Mouse (Mus musculus) embryo, embryonic 10 days (tissue): ENCODE results near the gene Gmfb.
A peak's percentile ranks its signal among the peaks of the same experiment; 100 is the strongest.

ENCODE experiments used
- DNase-seq: peaks from one replicate; pipeline ENCODE4 v3.0.0-alpha.2; 2015; ENCODE audit warnings: low spot score

Gene Gmfb

DNA sequence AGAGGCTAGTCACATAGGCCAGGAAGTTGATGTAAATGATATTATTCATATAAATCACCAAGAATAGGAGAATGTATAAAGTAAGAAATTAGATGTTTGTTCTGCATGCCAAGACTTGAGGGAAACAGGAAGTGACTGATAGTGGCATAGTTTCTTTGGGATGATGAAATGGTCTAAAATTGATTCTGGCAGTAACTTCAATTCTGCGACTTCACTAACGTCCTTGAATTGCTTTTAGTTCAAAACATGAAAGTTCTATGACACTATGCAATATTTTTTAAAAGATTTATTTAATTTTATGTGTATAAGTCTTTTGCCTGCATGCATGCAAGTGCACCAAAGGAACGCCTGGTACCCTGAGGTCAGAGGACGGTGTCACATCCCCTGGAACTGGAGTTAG lies 18.8 kb downstream of the Gmfb start:
- no peak for DNase-seq

DNA sequence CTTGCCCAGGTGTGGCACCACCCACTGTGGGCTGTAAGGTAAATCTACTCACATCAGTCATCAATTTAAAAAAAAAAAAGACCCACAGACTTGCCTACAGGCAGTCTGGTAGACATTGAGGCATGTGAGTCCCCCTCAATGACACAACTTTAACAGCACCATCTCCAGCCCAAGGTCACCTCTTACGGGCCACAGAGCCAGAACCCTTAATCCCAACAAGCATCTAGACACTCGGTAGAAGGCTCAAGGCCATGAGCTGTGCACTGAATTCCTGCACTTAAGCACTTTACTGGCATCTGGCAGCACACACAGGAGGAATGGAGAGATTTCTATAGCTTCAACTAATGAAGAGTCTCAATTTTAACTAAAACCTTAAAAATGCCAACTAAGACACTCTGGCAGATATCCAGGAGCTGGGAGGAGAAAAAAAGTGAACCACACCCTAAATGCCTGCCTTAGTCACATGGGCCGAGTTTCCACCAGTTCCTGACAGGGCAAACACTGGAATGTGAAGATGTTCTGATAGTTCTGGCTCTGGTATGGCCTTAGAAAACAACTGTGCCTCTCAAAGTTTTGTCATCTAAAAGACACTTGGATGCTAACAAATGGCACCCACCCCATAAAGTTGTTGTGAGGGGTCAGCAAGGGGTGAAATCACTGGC lies 21.2 kb downstream of the Gmfb start:
- no peak for DNase-seq

DNA sequence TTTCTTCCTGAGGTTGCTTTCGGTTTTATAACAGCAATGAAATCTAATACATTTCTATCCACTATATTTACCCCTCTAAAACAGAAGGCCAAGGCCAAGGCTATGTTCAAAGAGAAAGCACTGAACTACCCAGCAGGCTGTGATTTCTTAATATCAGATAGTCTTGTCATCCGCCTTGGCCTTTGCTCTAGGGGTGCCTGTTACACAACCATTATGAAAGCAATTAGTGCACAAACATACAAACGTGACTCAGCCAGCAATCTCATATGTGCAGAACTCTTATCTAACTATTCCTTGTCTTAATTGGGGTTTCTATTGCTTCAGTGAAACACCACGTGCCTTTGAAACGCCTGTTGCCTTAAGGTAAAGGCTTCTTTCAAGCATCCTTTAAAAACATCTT lies 27.9 kb downstream of the Gmfb start:
- no peak for DNase-seq

DNA sequence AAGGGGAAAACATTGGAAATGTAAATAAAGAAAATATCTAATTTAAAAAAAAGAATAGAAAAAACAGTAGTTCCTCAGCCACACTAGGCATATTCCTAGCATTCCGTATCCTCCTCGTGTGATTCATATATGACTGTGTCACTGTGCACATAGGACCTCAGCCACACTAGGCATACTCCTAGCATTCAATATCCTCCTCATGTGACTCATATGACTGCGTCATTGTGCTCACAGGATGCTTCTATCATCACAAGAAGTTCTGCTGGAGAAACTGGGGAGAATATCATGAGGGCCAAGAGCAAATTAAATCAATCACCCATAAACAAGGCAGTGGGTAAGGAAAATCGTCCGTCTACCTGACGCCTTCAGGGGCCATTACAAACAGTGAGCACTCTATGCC lies 31.3 kb downstream of the Gmfb start:
- DNase-seq = no peak

DNA sequence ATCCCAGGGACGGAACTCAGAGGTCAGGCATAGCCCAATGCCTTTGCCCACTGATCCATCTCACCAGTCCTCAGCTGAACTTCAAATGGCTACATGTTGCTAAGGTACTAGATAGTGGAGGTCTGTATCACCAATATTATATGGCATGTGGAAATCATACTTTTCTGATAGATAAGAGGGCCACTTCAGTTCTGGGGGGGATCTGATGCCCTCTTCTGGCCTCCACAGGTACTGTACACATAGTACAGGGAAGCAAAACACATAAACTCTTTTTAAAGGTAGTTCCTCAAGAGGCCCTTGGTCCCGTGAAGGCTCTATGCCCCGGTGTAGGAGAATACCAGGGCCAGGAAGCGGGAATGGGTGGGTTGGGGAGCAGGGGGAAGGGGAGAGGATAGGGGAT lies 31.7 kb downstream of the Gmfb start:
- no peak for DNase-seq

DNA sequence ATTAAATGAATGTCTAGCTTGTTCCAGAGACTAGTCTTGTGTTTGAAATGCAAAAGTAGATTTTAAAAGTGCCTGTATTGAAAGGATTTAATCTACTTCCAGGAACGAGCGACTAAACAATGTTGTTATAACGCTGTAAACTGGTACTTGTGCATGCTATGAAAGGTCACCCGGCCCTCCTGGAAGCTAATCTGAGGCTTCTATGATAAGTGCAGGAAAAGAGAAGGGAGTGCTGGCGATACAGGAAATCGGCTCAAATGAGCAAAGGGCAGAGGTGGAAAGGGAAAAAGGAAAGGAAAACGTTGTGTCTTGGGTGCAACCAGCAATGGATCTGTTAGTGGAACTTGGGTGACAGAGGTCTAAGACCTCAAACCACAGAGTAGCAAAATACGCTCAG lies 33.5 kb downstream of the Gmfb start:
- peak; percentile 11 for DNase-seq

DNA sequence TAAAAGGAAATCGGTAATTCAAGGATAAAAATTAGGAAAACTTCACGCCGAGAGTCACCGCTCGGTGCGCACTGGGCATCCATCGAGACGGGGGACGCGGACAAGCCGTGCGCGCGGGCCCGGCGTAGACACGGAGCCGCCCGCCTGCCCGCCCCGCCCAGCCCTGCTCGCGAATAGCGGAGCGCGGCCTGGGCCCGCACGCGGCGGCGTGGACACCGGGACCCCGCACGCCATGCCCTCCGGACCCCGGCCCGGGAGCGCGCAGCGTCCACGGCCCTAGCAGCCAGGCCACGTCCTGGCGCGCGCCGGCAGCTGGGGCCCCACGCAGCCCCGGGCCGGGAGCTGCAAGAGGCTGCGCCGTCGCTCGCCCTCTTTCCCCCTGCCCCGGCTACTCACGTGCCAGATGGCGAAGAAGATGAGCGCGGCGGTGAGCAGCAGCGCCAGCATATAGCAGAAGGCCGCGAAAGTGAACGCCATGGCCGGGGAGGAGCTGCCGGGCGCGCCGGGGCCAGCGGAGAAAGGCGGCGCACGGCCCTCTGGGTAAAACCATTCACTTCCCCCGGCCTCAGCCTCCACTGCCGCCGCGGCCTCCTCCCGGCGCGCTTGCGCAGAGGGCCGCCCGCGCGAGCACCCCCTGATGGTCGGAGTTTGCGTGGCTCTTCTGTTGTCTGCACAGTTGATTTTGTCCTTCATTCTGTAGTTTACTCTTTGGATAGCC lies 34.1 kb downstream of the Gmfb start, which contains the start of gene Cnih1:
Gene Cnih1 (minus strand): TSS at position 625 of the 718 bp plus-strand sequence.
- peak; percentile 91 for DNase-seq

DNA sequence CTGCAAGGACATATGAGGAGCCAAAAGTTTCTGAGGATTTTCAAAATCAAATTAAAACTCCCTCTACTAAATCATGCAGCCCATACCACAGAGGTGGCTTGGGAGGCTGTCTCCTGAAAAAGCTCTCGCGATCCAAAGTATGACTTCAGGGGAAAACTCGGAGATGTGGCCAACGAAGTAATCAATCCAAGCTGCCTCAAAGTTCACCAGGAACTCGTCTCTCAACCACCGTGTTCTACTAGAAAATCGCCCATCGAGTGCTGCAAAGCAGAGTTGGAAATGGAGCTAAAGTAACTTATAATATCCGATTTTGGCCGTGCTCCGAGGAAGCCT lies 34.6 kb downstream of the Gmfb start:
- no peak for DNase-seq

DNA sequence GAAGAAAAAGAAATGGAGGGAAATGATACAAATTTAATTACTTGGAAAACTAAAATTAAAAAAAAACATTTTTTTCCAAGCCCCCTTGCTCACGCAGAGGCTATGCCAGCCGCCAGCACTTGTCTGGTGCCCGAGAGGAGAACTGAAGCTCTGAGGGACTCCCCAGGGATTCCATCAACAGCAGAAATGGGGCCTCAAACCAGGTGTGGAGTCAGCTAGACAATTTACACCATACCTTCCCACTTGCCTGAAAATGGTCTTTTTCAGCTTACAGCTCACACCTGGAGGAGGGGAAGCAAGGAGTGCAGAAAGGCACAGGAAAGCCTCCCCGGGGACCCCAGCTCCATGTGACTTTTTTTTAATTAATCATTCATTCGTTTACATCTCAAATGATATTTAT lies 36.8 kb downstream of the Gmfb start:
- DNase-seq = no peak

DNA sequence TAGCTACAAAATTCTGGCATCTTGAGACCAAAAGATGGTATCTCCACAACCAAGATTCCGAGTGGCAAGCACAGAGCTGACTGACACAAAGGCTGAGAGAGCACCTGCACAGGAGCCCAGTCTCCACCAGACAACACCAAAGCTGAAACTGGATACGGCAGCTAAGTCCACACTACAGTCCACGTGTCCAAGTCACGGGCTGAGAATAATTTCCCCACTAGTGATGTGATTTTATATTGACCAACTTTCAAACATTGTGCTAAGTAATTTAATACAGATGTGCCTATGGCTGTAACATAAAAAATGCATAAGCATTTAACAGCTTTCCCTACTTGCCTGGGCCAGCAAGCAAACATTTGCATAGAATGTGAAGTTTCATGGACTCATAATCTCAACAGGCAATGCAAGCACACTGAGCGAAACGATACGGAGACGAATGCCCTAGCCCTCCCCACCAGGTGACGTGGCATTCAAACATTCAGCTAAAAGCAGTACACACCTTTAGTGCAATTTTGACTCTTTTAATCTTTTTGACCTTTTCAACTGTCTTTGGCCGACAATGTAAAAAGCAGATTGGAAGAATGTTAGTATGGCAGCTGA lies 38.6 kb downstream of the Gmfb start:
- DNase-seq = no peak

DNA sequence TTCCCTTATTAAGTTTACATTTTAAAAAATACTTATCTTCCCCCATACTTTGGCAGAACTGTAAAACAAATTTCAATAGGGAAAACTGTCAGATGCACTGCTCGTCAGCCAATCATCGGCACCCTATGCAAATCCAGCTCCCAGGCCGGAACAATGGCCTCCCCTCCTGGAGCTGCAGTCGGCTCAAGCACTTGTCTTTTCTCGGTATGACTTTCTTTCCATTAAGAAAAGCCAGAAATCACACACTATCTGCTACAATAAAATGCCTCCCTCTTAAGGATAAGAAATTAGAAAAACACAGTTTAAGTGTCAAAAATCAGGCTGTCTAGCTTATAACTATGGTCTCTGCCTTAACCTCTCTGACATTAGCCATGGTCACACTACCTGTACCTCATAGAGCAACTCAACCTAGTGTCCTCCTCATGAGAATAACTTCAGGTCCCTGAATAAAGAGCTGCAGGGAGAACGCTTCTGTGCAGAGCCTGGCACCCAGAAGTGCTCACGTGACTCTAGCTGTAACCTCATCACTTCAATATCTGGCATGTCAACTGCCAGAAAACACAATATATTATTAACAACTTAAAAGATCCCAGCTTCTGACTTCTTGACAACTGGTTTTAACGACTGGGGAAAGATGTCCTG lies 39.7 kb downstream of the Gmfb start:
- DNase-seq = no peak

DNA sequence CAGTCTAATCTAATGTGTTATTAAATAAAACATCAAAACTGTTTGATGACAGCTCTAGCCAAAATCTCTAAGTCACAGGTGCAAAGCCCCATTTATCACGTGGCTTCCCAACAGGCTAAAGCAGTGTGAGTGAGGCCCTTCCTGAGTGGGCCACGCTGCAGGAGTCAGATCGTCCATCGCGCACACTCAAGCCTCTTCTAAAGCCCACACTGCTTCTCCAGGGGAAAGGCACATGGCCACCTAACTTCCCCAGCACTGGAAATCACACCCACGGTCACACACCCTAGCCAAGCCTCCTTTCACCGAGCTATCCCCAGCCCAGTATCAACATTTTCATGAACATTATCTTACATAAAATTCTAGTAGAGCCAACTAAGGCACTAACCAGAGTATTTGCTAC lies 41.0 kb downstream of the Gmfb start:
- no peak for DNase-seq

DNA sequence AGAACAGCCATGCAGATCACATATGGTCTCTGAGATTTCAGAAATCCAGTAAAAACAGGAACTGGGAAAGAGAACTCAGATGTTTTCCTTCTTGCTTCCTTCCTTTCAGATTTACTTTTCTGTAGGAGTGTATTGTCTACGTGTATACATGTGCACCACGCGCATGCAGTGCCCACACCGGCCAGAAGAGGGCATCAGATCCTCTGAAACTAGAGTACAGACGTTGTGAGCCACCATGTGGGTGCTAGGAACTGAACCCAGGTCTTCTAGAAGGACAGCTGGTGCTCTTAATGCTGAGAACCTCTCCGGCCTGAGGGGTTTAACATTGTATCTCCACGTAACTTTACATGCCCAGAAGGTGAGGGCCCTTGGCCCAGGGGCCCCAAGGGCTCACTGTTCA lies 42.8 kb downstream of the Gmfb start:
- DNase-seq = no peak

DNA sequence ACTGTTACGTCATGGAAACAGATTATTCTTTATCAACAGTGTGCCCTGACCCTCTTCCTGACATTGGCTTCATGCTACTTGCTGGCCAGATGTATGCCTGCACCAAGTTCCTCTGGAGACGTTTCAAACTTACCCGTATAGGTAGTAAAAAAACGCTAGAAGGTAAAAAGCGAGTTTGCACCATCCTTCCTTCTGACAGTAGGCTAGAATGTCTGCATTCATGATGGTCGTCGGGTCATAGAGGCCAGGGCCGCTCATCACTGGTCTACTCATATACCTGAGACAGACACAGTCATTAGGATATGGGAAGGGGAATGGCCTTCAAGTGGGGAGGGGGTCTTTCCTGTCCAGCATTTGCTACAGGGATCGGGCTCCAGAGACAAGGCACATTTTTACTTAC lies 43.3 kb downstream of the Gmfb start:
- no peak for DNase-seq

DNA sequence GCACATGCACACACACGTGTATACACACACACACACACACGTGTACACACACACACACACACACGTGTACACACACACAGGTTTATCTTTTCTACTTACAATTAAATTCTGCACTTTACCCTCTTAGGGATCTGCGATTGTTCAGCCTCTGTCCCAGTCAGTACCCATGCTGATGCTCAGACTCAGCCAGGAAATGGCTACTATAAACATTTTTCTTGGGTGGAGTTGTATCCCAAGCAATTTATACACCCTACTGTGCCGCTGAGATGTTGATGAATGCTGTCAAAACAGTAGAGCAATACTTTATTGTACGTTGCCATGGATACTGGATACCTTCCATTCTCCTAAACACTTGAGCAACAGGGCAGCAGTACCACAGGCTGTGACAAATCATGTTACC lies 52.0 kb downstream of the Gmfb start:
- DNase-seq = no peak

DNA sequence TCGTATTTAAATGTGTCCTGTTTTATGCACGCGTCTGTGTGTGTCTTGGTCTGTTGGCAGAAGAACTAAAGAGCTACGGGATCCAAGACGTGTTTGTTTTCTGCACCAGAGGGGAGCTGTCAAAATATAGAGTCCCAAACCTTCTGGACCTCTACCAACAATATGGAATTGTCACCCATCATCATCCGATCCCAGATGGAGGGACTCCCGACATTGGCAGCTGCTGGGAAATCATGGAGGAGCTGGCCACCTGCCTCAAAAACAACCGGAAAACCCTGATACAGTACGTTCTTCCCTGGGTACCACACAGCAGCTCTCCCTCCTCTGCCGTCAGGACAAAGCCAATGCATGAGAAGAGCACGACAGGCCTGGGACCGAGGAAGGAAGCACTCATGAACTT lies 54.9 kb downstream of the Gmfb start:
- DNase-seq = no peak

DNA sequence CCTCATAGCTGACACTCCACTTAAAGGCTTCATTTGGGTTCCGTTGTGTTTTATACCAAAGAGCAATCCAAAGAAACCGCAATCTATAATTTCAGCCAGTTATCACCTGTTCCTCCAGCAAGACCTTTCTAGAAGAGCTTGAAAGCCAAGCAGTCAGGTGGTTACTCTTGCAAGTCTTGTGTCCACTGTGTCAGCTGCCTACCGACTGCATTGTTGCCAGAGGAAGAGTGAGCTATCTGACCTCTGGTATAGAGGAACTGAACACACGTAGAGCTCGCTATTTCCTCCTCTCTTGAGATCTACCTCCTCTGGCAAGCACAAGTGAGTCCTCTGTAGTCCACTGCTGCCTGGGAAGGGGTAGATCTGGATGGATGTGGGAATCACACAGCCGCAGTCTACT lies 60.9 kb downstream of the Gmfb start:
- DNase-seq = peak; percentile 14

DNA sequence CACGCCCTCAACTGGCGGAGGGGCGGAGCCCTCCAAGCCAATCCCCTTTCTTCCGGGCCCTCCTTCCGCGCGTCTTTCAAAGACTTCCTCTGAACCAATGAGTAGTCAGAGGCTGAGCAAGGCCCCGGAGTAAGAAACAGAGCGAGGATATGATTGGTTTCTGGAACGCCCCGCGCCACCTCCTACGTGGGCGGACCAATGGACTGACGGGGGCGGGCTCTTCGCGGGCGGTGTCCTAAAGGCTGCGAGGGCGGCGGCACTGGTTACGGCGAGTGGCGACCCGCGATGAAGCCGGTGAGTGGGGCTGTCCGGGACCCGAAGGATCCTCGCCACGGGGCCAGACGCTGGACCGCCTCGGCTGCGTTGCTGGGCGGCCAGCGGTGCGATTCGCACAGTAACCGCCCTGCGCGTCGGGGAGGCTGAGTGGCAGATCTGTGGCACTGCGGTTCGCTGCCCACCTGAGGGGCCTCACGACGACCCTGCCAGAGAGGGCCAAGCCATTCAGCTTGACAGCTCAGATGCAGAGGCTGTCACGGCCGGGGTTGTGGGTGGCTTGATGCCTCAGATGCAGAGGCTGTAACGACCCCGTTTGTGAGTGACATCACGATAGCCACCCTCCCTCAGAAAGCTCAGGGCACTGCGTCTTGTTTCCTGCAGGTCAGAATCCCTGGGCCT lies 61.5 kb downstream of the Gmfb start, which contains the start of gene Cdkn3:
Gene Cdkn3 (plus strand): TSS at position 187 of the 675 bp plus-strand sequence.
- DNase-seq = peak; percentile 93

DNA sequence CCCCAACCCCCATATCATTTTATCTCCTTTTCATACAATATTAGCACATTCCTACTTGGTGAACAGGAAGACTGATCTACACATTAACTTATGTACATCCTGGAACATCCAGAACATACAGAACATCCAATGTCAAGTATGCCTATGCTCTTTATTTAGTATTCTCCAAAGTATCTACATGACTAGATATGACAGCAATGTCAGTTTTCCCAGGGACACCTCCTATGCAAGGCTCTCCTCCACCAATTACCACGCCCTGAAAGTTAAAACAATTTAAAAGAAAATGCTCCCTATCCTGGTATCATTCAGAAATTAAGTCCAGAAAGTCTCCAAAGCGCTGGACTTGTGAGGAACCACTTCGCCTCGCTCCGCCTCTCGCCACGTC lies 62.1 kb downstream of the Gmfb start:
- no peak for DNase-seq
